Mouse (Mus musculus) limb, embryonic 14.5 days (tissue): ENCODE measurements at regions not wholly inside any gene's neighbourhood (a gene's known extent, or its start where the extent isn't known, plus 50 kb on each side); places are given as distances from the start of the nearest gene placed in this dataset.

Experiments used
- ATAC-seq: fragments of 200-750 bp; cut with Nextera tagmentation; 2 replicates; pipeline ENCODE4 v1.8.0; 2017; ENCODE audit warnings: low read depth, moderate number of reproducible peaks, moderate TSS enrichment; ENCODE audit not compliant: low FRiP score
- DNase-seq: peaks from one replicate; pipeline ENCODE4 v3.0.0-alpha.2; 2015; ENCODE audit warnings: low spot score
- H3K27ac ChIP-seq: fragments of 300-500 bp; sonication (generic); replicated peaks from 2 replicates; pipeline ENCODE4 v1.5.1; 2014; ENCODE audit warnings: low read depth, mild to moderate bottlenecking, low read length, moderate library complexity, mixed read lengths
- H3K27me3 ChIP-seq: fragments of 300-500 bp; sonication (generic); 2 replicates; pipeline ENCODE4 v1.6.1; 2014; ENCODE audit warnings: low read length, mixed read lengths; ENCODE audit not compliant: control insufficient read depth, insufficient read depth
- H3K36me3 ChIP-seq: fragments of 300-500 bp; sonication (generic); 2 replicates; pipeline ENCODE4 v1.6.1; 2014; ENCODE audit warnings: mild to moderate bottlenecking, low read length, moderate library complexity, mixed read lengths; ENCODE audit not compliant: control insufficient read depth, insufficient read depth
- H3K4me1 ChIP-seq: fragments of 300-500 bp; sonication (generic); 2 replicates; pipeline ENCODE4 v1.6.1; 2014; ENCODE audit warnings: antibody characterized with exemption, low read length, mixed read lengths; ENCODE audit not compliant: control insufficient read depth, insufficient read depth
- H3K4me2 ChIP-seq: fragments of 300-500 bp; sonication (generic); replicated peaks from 2 replicates; pipeline ENCODE4 v1.6.1; 2014; ENCODE audit warnings: low read depth, mild to moderate bottlenecking, low read length, moderate library complexity; ENCODE audit not compliant: severe bottlenecking
- H3K4me3 ChIP-seq: fragments of 300-500 bp; sonication (generic); replicated peaks from 2 replicates; pipeline ENCODE4 v1.5.1; 2014; ENCODE audit warnings: low read length
- H3K9ac ChIP-seq: fragments of 300-500 bp; sonication (generic); 2 replicates; pipeline ENCODE4 v1.6.1; 2014; ENCODE audit warnings: mild to moderate bottlenecking, low read depth, low read length, moderate library complexity; ENCODE audit not compliant: severe bottlenecking
- H3K9me3 ChIP-seq: fragments of 300-500 bp; sonication (generic); 2 replicates; pipeline ENCODE4 v1.6.1; 2016; ENCODE audit warnings: low read length; ENCODE audit not compliant: control insufficient read depth
- POLR2A ChIP-seq: fragments of 200-500 bp; IDR thresholded peaks from 2 replicates; pipeline ENCODE4 v1.8.0; 2012; ENCODE audit warnings: inconsistent platforms, mild to moderate bottlenecking, moderate library complexity, borderline replicate concordance; ENCODE audit not compliant: insufficient read depth, insufficient read length; ENCODE audit errors: extremely low read depth
- WGBS: fragments of 180-500 bp; shearing (Covaris S2); extraction: QIAGEN DNeasy Blood & Tissue Kit; methylation state at CpG from one replicate; pipeline ENCODE4 v1.1.7; 2014; 5-methylcytosine and 5-hydroxymethylcytosine counted together

DNA sequence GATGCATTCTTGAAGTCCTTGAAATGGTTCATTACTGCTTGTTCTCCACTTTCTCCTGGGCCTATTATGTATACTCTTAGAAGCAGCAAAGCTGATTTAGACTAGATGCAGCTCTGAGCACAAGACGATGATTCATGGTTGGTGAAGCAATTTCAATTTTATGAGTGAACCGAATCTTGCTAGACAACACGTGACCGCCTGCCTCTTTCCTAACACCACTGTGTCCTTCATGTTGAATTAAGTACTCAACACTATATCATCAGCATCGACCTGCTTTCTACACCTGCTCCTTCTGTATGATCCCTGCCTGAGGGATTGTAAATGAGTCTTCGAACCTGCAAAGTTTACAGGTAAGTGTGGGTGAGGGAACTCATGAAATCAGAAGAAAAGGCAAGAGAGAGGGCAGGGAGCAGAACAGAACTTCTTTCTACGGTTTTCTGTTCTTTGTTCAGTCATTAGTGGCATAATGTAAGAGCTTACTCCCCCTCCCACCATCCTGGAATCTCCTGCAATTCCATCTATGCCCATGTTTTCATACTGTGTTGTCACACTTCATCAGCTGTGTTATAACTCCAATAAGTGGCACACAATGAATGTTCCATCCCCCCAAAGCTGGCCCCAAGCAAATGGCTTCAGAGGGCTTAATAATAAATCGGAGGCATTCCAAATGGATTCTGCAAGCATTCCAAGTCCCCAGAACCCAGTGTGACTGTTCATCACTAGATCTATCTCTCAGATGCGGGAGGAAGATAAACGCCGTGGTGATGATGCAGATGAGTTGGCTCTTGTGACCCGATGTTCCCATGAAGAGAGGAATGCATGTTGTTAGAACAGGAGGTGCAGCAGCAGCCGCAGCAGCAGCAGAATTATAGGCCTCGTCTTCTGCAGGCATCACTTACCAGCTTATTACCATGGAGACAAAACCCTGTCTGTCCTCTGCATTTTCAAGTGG is 224.2 kb upstream of the Serp2 start:
- WGBS = 62% methylated on average over 14 of the region's 14 CpGs
- no peaks in the 10 kb centered on the region for H3K27me3 ChIP-seq
- TF ChIP-seq POLR2A = no peak
- ATAC-seq (no peak), DNase-seq (peak; percentile 30)
- no peaks in the 10 kb centered on the region for H3K36me3 ChIP-seq
- H3K4me3 ChIP-seq = no peak overlapping the region
- no peak overlapping the region for H3K27ac ChIP-seq
- no peaks in the 10 kb centered on the region for H3K9me3 ChIP-seq
- peaks cover 15% of the 10 kb centered on the region for H3K4me1 ChIP-seq
- no peak overlapping the region for H3K4me2 ChIP-seq
- H3K9ac ChIP-seq = no peak overlapping the region

DNA sequence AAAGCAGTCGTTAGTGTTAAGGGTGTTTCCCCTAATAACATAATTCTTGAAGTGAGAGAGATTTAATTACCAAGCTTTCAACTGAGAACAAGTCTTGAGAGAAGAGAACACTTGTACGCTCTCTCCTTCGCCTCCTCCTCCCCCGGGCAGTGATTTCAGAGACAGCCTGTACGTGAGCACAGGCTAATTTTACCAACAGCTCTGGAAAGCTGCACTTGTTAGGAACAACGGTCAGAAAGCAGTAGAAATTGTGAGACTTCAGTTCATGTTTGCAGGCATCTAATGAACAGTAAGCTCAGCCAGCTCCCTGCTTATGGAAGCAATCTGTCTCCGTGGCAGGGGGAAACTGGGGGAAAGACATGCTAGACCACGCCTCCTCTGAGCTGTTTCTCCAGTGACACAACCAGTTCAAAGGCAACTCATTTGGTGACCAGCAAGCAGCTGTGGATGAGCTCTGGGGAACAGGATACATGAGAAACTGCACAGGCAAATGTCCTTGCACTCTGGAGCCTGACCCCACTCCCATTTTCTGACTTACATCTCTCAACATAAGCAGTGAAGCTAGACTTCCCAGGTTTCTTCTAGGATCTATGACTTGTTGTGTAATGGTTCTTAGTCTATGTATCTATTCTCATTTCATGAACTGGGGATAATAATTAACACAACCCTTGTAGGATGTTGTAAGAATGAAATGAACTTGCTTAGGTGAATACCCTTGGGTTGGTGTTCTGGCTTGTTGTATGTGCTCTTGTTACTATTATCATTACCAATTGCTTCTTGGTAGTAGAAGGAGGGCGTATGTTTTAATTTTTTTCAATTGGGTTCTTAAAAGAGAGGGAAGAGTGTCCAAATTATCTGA is 222.1 kb upstream of the Serp2 start:
- ATAC-seq (no peak), DNase-seq (peak; percentile 40)
- Histone ChIP-seq H3K27ac (peak overlapping the region; percentile 30; the same call in 1 of the 2 replicates), H3K9me3 (no peaks in the 10 kb centered on the region), H3K36me3 (no peaks in the 10 kb centered on the region), H3K4me2 (no peak overlapping the region), H3K4me3 (no peak overlapping the region), H3K4me1 (peaks cover 15% of the 10 kb centered on the region), H3K27me3 (no peaks in the 10 kb centered on the region), H3K9ac (no peak overlapping the region)
- 22% methylated on average over 9 of the region's 9 CpGs for WGBS
- TF ChIP-seq POLR2A = no peak

DNA sequence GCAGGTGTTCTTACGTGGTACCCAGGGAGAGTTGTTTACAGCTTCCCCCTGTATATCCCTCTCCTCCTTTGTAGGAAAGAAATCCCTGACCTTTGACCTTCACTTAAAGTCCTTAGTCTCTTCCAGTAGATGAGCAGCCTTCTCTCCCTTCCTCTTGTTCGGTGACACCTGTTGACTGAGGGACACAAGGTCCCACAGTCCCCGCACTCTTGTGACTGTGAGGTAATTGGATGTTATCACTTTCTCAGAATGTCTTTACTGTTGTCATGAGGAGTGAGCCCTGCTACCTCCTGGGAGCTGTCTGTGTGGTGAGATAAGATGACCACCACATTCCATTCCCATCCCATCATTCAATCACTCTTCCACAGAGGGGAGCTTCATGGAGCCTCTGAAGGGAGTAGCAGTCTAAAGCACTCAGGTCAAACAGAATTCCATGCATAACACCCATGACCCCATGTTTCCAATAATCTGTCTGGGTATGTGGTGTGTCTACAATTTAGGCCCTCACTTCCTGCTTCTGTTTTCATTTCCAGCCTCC is 218.8 kb upstream of the Serp2 start:
- Histone ChIP-seq H3K27ac (no peak overlapping the region), H3K27me3 (no peaks in the 10 kb centered on the region), H3K4me1 (peaks cover 6% of the 10 kb centered on the region), H3K9ac (no peak overlapping the region), H3K4me3 (no peak overlapping the region), H3K9me3 (no peaks in the 10 kb centered on the region), H3K4me2 (no peak overlapping the region), H3K36me3 (no peaks in the 10 kb centered on the region)
- DNase-seq (no peak), ATAC-seq (no peak)
- no peak for TF ChIP-seq POLR2A
- WGBS = 80% methylated on average over 3 of the region's 3 CpGs

DNA sequence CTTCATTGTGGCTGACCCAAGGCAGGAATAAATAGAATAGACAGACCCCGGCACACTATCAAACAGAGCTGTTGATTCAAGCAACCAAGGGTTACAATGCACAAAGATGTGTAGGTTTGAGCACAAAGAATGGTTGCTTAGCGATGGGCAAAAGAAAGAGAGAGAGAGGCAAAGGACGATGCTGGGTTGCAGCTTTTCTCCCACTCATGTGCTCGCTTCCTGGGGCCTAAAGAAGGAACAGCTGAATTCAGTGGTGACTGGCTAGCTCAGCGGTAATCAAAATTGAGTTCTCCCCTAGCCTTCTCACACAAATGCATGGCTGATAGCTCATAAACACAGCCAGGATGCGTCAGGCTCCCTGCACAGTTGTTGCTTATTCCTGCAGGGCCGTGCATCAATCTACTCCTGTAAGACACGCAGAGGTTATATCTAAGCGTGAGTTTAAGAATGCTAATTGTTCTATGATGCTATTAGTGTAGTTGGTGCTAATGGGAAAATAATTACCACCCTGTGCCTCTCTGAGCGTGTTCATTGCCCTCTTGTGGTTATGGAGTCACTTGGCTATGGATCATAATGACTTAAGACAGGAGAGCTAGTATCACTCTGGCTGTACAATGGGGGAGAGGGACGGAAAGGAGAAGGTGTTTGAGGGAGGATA is 216.2 kb upstream of the Serp2 start:
- H3K9ac ChIP-seq = no peak overlapping the region
- H3K36me3 ChIP-seq = no peaks in the 10 kb centered on the region
- no peak overlapping the region for H3K27ac ChIP-seq
- no peak for ATAC-seq
- H3K27me3 ChIP-seq = no peaks in the 10 kb centered on the region
- no peak for TF ChIP-seq POLR2A
- H3K9me3 ChIP-seq = no peaks in the 10 kb centered on the region
- 70% methylated on average over 11 of the region's 11 CpGs for WGBS
- no peak overlapping the region for H3K4me2 ChIP-seq
- no peak overlapping the region for H3K4me3 ChIP-seq
- DNase-seq = no peak
- no peaks in the 10 kb centered on the region for H3K4me1 ChIP-seq

DNA sequence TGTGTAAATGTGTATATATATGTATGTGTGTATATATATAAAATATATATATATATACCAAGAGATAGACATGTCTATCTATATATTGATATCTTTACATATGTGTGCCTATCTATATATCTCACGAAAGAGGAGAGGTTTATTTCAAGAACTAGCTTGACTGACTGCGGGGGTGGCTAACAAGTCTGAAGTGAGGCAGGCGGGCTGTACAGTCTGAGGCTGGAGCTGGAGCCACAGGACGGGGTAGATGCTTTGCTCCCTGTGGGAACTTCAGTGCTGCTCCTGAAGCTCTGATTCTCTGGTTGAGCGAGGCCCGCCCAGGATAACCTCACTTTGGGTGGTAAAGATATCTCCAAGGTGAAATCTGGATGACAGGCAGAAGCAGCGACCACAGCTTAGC is 213.4 kb upstream of the Serp2 start:
- 90% methylated on average over 7 of the region's 7 CpGs for WGBS
- no peak for ATAC-seq
- no peak for TF ChIP-seq POLR2A

More for the DNA sequence above, 213.4 kb upstream of the Serp2 start:
- Histone ChIP-seq H3K9me3 (no peaks in the 10 kb centered on the region), H3K9ac (no peak overlapping the region), H3K4me2 (no peak overlapping the region), H3K4me3 (no peak overlapping the region), H3K27me3 (no peaks in the 10 kb centered on the region), H3K27ac (no peak overlapping the region), H3K4me1 (peaks cover 3% of the 10 kb centered on the region), H3K36me3 (no peaks in the 10 kb centered on the region)
- DNase-seq = no peak
